Mouse (Mus musculus): ENCODE measurements at regions not wholly inside any gene's neighbourhood (a gene's known extent, or its start where the extent isn't known, plus 50 kb on each side); places are given as distances from the start of the nearest gene placed in this dataset.

GRCm38 (mm10) chr4:105968324-105968723, 178.7 kb downstream of the Gm12728 start:
- DNase-seq (ENCODE audit: low spot score in 2 of 2) = no peak

GRCm38 (mm10) chr4:105969628-105970027, 180.0 kb downstream of the Gm12728 start:
- no peak for DNase-seq (ENCODE audit: low spot score in 2 of 2)

- DNase-seq (ENCODE audit: low spot score in 2 of 2) = no peak
These were observed 180.4 kb downstream of the Gm12728 start for GRCm38 (mm10) chr4:105970056-105970455.

GRCm38 (mm10) chr4:105972736-105973135, 183.1 kb downstream of the Gm12728 start:
- no peak for DNase-seq (ENCODE audit: low spot score in 2 of 2)

GRCm38 (mm10) chr4:105973769-105974397, 184.2 kb downstream of the Gm12728 start:
- DNase-seq (ENCODE audit: low spot score in 2 of 2) = no peak

- peak in 1 of 2 experiments; percentile 18 for DNase-seq (ENCODE audit: low spot score in 2 of 2)
These were observed 185.3 kb downstream of the Gm12728 start for GRCm38 (mm10) chr4:105974948-105975347.

- DNase-seq (ENCODE audit: low spot score in 2 of 2) = no peak
These were observed 189.4 kb downstream of the Gm12728 start for GRCm38 (mm10) chr4:105979048-105979447.

GRCm38 (mm10) chr4:105983018-105983417, 193.3 kb downstream of the Gm12728 start:
- no peak for DNase-seq (ENCODE audit: low spot score in 2 of 2)

GRCm38 (mm10) chr4:105987963-105988602, 198.4 kb downstream of the Gm12728 start:
- DNase-seq (ENCODE audit: low spot score in 2 of 2) = no peak

GRCm38 (mm10) chr4:105992581-105993127, 203.0 kb downstream of the Gm12728 start:
- DNase-seq (ENCODE audit: low spot score in 2 of 2) = no peak

- DNase-seq (ENCODE audit: low spot score in 2 of 2) = no peak
These were observed 204.7 kb downstream of the Gm12728 start for GRCm38 (mm10) chr4:105994390-105994798.

GRCm38 (mm10) chr4:105996060-105996459, 206.4 kb downstream of the Gm12728 start:
- DNase-seq (ENCODE audit: low spot score in 2 of 2) = no peak

GRCm38 (mm10) chr4:105996893-105997630, 207.4 kb downstream of the Gm12728 start:
- DNase-seq (ENCODE audit: low spot score in 2 of 2) = peak in 1 of 2 experiments; percentile 33

- DNase-seq (ENCODE audit: low spot score in 2 of 2) = no peak
These were observed 212.8 kb downstream of the Gm12728 start for GRCm38 (mm10) chr4:106002516-106002915.

GRCm38 (mm10) chr4:106005936-106006335, 216.3 kb downstream of the Gm12728 start:
- no peak for DNase-seq (ENCODE audit: low spot score in 2 of 2)

GRCm38 (mm10) chr4:106007334-106008190, 217.9 kb downstream of the Gm12728 start:
- DNase-seq (ENCODE audit: low spot score in 2 of 2) = no peak

GRCm38 (mm10) chr4:106017065-106017646, 227.5 kb downstream of the Gm12728 start:
- no peak for DNase-seq (ENCODE audit: low spot score in 2 of 2)

GRCm38 (mm10) chr4:106018936-106019335, 229.3 kb downstream of the Gm12728 start:
- DNase-seq (ENCODE audit: low spot score in 2 of 2) = no peak

- DNase-seq (ENCODE audit: low spot score in 2 of 2) = no peak
These were observed 230.7 kb downstream of the Gm12728 start for GRCm38 (mm10) chr4:106020338-106020737.

- no peak for DNase-seq (ENCODE audit: low spot score in 2 of 2)
These were observed 234.9 kb downstream of the Gm12728 start for GRCm38 (mm10) chr4:106024591-106024990.

Data from layer of hippocampus, postnatal 10 days (tissue).